Mouse (Mus musculus) kidney, postnatal 10 days (tissue): ENCODE measurements around the gene Rnf207.

Experiments
- DNase-seq: peaks from one replicate; pipeline ENCODE4 v3.0.0; 2021; ENCODE audit warnings: mixed read lengths

The Rnf207 gene

GRCm38 (mm10) chr4:152328691-152329090 lies 9.9 kb upstream of the Rnf207 start:
- peak; percentile 70 for DNase-seq

GRCm38 (mm10) chr4:152326543-152326942 lies 7.8 kb upstream of the Rnf207 start:
- DNase-seq: no peak

- peak; percentile 95 for DNase-seq
These were observed 7.0 kb upstream of the Rnf207 start, which contains the start of gene Rpl22 for GRCm38 (mm10) chr4:152325574-152326411. TSS of gene Rpl22 (plus strand) at chr4:152325742.

- DNase-seq: no peak
These were observed 6.1 kb upstream of the Rnf207 start for GRCm38 (mm10) chr4:152324641-152325562.

- DNase-seq: no peak
These were observed 2.7 kb upstream of the Rnf207 start for GRCm38 (mm10) chr4:152321464-152321863.

- DNase-seq: no peak
These were observed 1.2 kb downstream of the Rnf207 start for GRCm38 (mm10) chr4:152317631-152318033.

- no peak for DNase-seq
These were observed 3.1 kb downstream of the Rnf207 start for GRCm38 (mm10) chr4:152315498-152316213.

- peak; percentile 67 for DNase-seq
These were observed 4.9 kb downstream of the Rnf207 start for GRCm38 (mm10) chr4:152313934-152314333.

- no peak for DNase-seq
These were observed 5.6 kb downstream of the Rnf207 start for GRCm38 (mm10) chr4:152313211-152313632.

GRCm38 (mm10) chr4:152312186-152312585 lies 6.6 kb downstream of the Rnf207 start:
- no peak for DNase-seq

GRCm38 (mm10) chr4:152307542-152307941 lies 11.3 kb downstream of the Rnf207 start:
- no peak for DNase-seq

- DNase-seq: no peak
These were observed 12.8 kb downstream of the Rnf207 start for GRCm38 (mm10) chr4:152305991-152306390.

- DNase-seq: no peak
These were observed 14.1 kb downstream of the Rnf207 start for GRCm38 (mm10) chr4:152304685-152305084.

GRCm38 (mm10) chr4:152303172-152303571 lies 15.6 kb downstream of the Rnf207 start:
- no peak for DNase-seq

GRCm38 (mm10) chr4:152302012-152302411 lies 16.8 kb downstream of the Rnf207 start:
- peak; percentile 52 for DNase-seq

- DNase-seq: no peak
These were observed 18.4 kb downstream of the Rnf207 start for GRCm38 (mm10) chr4:152300375-152300774.

- DNase-seq: no peak
These were observed 20.0 kb downstream of the Rnf207 start for GRCm38 (mm10) chr4:152298836-152299235.

- DNase-seq: peak; percentile 100
These were observed 21.6 kb downstream of the Rnf207 start, which contains the start of gene Icmt for GRCm38 (mm10) chr4:152296874-152297861. TSS of gene Icmt (plus strand) at chr4:152297227.

GRCm38 (mm10) chr4:152296371-152296770 lies 22.4 kb downstream of the Rnf207 start:
- no peak for DNase-seq

- DNase-seq: no peak
These were observed 22.9 kb downstream of the Rnf207 start for GRCm38 (mm10) chr4:152295916-152296315.

GRCm38 (mm10) chr4:152294188-152294929 lies 24.4 kb downstream of the Rnf207 start:
- DNase-seq: peak; percentile 52
